Mouse (Mus musculus) midbrain, postnatal 0 days (tissue): ENCODE data around the gene Tcf23. TPM values are rescaled to one million over a fixed set of nuclear protein-coding genes. Genes with fewer than 3 reads are reported as not detected.
A peak's percentile ranks its signal among the peaks of the same experiment; 100 is the strongest.

Experiments
- ATAC-seq: fragments of 200-750 bp; cut with Nextera tagmentation; 2 replicates; pipeline ENCODE4 v1.8.0; 2017; ENCODE audit warnings: moderate number of reproducible peaks, mild to moderate bottlenecking, moderate TSS enrichment, moderate library complexity; ENCODE audit not compliant: low FRiP score
- DNase-seq: peaks from one replicate; pipeline ENCODE4 v3.0.0-alpha.2; 2015; ENCODE audit warnings: low spot score
- H3K27ac ChIP-seq: fragments of 300-500 bp; sonication (generic); 2 replicates; pipeline ENCODE4 v1.5.1; 2014; ENCODE audit warnings: low read depth, mild to moderate bottlenecking, low read length, mixed read lengths
- H3K27me3 ChIP-seq: fragments of 300-500 bp; sonication (generic); 2 replicates; pipeline ENCODE4 v1.6.1; 2014; ENCODE audit warnings: low read length, control low read depth, mixed read lengths; ENCODE audit not compliant: insufficient read depth
- H3K36me3 ChIP-seq: fragments of 300-500 bp; sonication (generic); 2 replicates; pipeline ENCODE4 v1.6.1; 2014; ENCODE audit warnings: low read length, control low read depth, mixed read lengths; ENCODE audit not compliant: insufficient read depth
- H3K4me1 ChIP-seq: fragments of 300-500 bp; sonication (generic); 2 replicates; pipeline ENCODE4 v1.6.1; 2014; ENCODE audit warnings: mild to moderate bottlenecking, control low read depth, antibody characterized with exemption, low read length, mixed read lengths; ENCODE audit not compliant: insufficient read depth
- H3K4me2 ChIP-seq: fragments of 300-500 bp; sonication (generic); 2 replicates; pipeline ENCODE4 v1.6.1; 2014; ENCODE audit warnings: low read depth, mild to moderate bottlenecking, low read length, mixed read lengths; ENCODE audit not compliant: poor library complexity, severe bottlenecking
- H3K4me3 ChIP-seq: fragments of 300-500 bp; sonication (generic); 2 replicates; pipeline ENCODE4 v1.5.1; 2014; ENCODE audit warnings: low read depth, mild to moderate bottlenecking, low read length, moderate library complexity
- H3K9ac ChIP-seq: fragments of 300-500 bp; sonication (generic); replicated peaks from 2 replicates; pipeline ENCODE4 v1.6.1; 2014; ENCODE audit warnings: mild to moderate bottlenecking, low read length, moderate library complexity, mixed read lengths; ENCODE audit not compliant: poor library complexity, severe bottlenecking
- H3K9me3 ChIP-seq: fragments of 300-500 bp; sonication (generic); 2 replicates; pipeline ENCODE4 v1.6.1; 2016; ENCODE audit warnings: low read length, control low read depth
- CTCF ChIP-seq: IDR thresholded peaks from 2 replicates; pipeline ENCODE4 v1.5.1; 2016; ENCODE audit warnings: antibody characterized with exemption, mild to moderate bottlenecking
- WGBS: fragments of 180-500 bp; shearing (Covaris S2); extraction: QIAGEN DNeasy Blood & Tissue Kit; methylation state at CpG from one replicate; pipeline ENCODE4 v1.1.7; 2014; 5-methylcytosine and 5-hydroxymethylcytosine counted together
- polyA plus RNA-seq: library from polyadenylated mRNA; unstranded; fragments of >200 nt; fragmentation: Nextera tagmentation; extraction: Ambion mirVana; gene quantifications from 2 replicates; pipeline ENCODE4 v1.2.1, GENCODE M21; 2015
- total RNA-seq: library from RNA; depleted of rRNA; stranded (reverse); fragments of >200 nt; gene quantifications from 2 replicates; pipeline ENCODE4 v1.2.3, GENCODE M21; 2014

Tcf23 gene
- total and polyA plus RNA-seq, 2 experiments from 2014 or later, result 0.09 TPM; not detected in 1

DNA sequence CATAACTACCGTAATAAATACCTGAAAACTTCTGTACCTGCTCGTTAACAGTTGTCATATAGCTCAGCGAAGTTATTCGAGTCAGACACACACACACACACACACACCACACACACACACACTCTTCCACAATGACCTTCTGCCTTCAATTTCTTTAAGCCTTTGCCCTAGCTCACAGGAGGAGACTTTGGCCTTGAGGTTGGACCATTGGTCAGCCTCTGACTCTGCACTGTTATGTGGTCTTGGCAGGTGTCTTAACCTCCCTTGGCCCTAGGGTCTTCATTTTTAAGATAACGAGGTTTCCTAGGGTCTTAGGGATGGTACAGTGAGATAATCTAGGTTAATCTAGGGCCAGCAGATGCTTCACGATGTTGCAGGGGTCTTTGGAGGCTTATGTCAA, 24.1 kb upstream of the Tcf23 start:
- H3K27me3 ChIP-seq, result no peaks in the 10 kb centered on the region
- no peak for DNase-seq
- H3K4me2 ChIP-seq, result peak overlapping the region; percentile 62
- H3K27ac ChIP-seq, result no peak overlapping the region
- H3K4me1 ChIP-seq, result peaks cover 3% of the 10 kb centered on the region; the same call in 1 of the 2 replicates
- H3K9me3 ChIP-seq, result no peaks in the 10 kb centered on the region
- TF ChIP-seq CTCF, result no peak
- ATAC-seq, result no peak
- no peaks in the 10 kb centered on the region for H3K36me3 ChIP-seq
- H3K4me3 ChIP-seq, result peak overlapping the region; percentile 68
- WGBS, result 82% methylated on average over 6 of the region's 6 CpGs
- no peak overlapping the region for H3K9ac ChIP-seq

DNA sequence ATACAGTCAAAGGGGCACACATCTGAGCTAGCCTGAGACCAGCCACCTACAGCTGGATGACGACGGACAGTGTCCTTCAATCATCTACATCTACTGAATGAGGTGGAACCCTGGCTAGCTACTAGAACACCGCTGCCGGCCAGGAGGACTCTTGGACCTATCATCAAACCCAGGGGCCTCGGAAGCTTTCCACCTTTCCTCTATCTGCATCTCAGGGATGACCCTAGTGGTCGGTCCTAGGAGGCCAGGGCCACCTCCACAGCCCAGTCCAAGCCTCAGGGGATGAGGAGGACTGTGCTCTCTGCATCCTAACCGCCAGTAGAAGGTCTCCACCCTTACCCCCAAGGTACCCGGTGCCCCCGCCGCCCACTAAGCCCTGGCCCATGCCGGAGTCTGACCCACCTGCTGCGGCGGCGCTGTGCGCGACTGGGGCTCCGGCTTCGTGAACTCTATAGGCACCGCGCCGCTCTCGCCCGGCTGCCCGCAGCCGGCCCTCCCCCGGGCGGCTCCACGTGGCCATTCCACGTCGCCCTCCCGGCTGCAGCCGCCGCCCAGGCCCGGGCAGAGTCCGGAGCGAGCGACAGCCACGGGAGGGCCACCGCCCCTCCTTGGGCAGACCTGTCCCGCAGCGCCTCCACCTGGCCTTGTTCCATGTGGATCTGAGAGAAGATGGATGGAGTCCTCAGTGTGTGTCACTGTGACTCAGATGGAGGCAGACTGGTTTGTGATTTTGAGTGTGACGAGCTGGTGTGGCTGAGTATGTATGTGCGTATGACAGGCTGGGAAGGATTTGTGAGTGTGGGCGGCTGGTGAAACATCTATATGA, 23.3 kb upstream of the Tcf23 start, which contains the start of gene Cgref1:
Gene Cgref1 (minus strand): TSS at position 636 of the 826 bp plus-strand sequence.
- Histone ChIP-seq H3K9ac (peak within 1 kb of the TSS; percentile 84), H3K27ac (peak within 1 kb of the TSS; percentile 72), H3K36me3 (no peaks in the 10 kb centered on the region), H3K4me2 (peak within 1 kb of the TSS; percentile 62), H3K4me3 (peak within 1 kb of the TSS; percentile 68), H3K9me3 (no peaks in the 10 kb centered on the region), H3K4me1 (peaks cover 5% of the 10 kb centered on the region; the same call in 1 of the 2 replicates), H3K27me3 (no peaks in the 10 kb centered on the region)
- peak; percentile 73 for ATAC-seq
- WGBS, result 5% methylated on average over 44 of the region's 44 CpGs
- DNase-seq, result peak; percentile 79
- peak; percentile 73 for TF ChIP-seq CTCF

- ATAC-seq (no peak), DNase-seq (no peak)
- Histone ChIP-seq H3K27me3 (no peaks in the 10 kb centered on the region), H3K4me3 (no peak overlapping the region), H3K9me3 (no peaks in the 10 kb centered on the region), H3K4me1 (peaks cover 7% of the 10 kb centered on the region; the same call in 1 of the 2 replicates), H3K4me2 (peak overlapping the region; percentile 91; the same call in 1 of the 2 replicates), H3K36me3 (peaks cover 15% of the 10 kb centered on the region), H3K27ac (no peak overlapping the region), H3K9ac (no peak overlapping the region)
- 86% methylated on average over 5 of the region's 5 CpGs for WGBS
- TF ChIP-seq CTCF, result no peak
Measured at GRCm38 (mm10) chr5:30948620-30949019, 19.8 kb upstream of the Tcf23 start.

GRCm38 (mm10) chr5:30949654-30950326, 18.7 kb upstream of the Tcf23 start:
- Histone ChIP-seq H3K4me3 (peak overlapping the region; percentile 45), H3K27me3 (no peaks in the 10 kb centered on the region), H3K9me3 (no peaks in the 10 kb centered on the region), H3K4me2 (peak overlapping the region; percentile 91), H3K9ac (peak overlapping the region; percentile 57), H3K36me3 (peaks cover 26% of the 10 kb centered on the region), H3K4me1 (peaks cover 3% of the 10 kb centered on the region; the same call in 1 of the 2 replicates), H3K27ac (peak overlapping the region; percentile 67)
- peak; percentile 80 for ATAC-seq
- peak; percentile 54 for TF ChIP-seq CTCF
- peak; percentile 94 for DNase-seq
- under 1% methylated on average over 31 of the region's 31 CpGs for WGBS

DNA sequence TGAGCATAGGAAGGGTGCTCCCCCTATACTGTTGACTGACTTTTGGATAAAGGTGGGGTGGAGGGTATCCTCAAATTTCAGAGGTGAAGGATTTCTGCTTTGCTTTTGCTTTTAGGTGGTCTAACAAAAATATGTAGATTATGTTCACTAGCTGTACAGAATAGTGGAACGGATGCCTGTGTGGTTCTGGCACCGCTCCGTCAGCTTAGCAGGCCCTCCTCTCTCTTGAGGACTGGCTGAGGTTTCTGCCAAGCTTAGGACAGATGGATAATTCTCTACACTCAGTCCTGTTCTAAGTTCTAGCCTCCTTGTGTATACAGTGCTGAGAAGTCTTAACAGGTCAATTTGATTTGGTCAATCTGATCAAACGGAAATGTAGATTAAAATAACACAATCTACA, 18.0 kb upstream of the Tcf23 start:
- ATAC-seq (no peak), DNase-seq (no peak)
- TF ChIP-seq CTCF, result no peak
- no peaks in the 10 kb centered on the region for H3K9me3 ChIP-seq
- peak overlapping the region; percentile 91 for H3K4me2 ChIP-seq
- H3K36me3 ChIP-seq, result peaks cover 33% of the 10 kb centered on the region
- H3K9ac ChIP-seq, result peak overlapping the region; percentile 57
- peaks cover 3% of the 10 kb centered on the region; the same call in 1 of the 2 replicates for H3K4me1 ChIP-seq
- H3K27me3 ChIP-seq, result no peaks in the 10 kb centered on the region
- peak overlapping the region; percentile 45 for H3K4me3 ChIP-seq
- no peak overlapping the region; the same call in 1 of the 2 replicates for H3K27ac ChIP-seq
- WGBS, result 39% methylated on average over 4 of the region's 4 CpGs
